Mouse (Mus musculus) embryonic facial prominence, embryonic 11.5 days (tissue): Measurements from ENCODE around the gene Sp100. TPM values are rescaled to one million over a fixed set of nuclear protein-coding genes. Genes with fewer than 3 reads are reported as not detected.

ENCODE experiments used
- ATAC-seq: fragments of 200-750 bp; cut with Nextera tagmentation; replicated peaks from 2 replicates; pipeline ENCODE4 v1.8.0; 2017; ENCODE audit warnings: low read depth; ENCODE audit not compliant: insufficient number of reproducible peaks, low FRiP score, low TSS enrichment
- DNase-seq: peaks from one replicate; pipeline ENCODE4 v3.0.0-alpha.2; 2015; ENCODE audit warnings: low spot score
- H3K27ac ChIP-seq: fragments of 300-500 bp; sonication (generic); replicated peaks from 2 replicates; pipeline ENCODE4 v1.5.1; 2014; ENCODE audit warnings: mild to moderate bottlenecking, low read depth, low read length, control low read depth
- H3K27me3 ChIP-seq: fragments of 300-500 bp; sonication (generic); 2 replicates; pipeline ENCODE4 v1.6.1; 2014; ENCODE audit warnings: mild to moderate bottlenecking, low read length, moderate library complexity, mixed read lengths; ENCODE audit not compliant: control insufficient read depth, insufficient read depth
- H3K36me3 ChIP-seq: fragments of 300-500 bp; sonication (generic); replicated peaks from 2 replicates; pipeline ENCODE4 v1.6.1; 2014; ENCODE audit warnings: low read depth, mild to moderate bottlenecking, low read length, moderate library complexity, mixed read lengths; ENCODE audit not compliant: control insufficient read depth, insufficient read depth
- H3K4me1 ChIP-seq: fragments of 300-500 bp; sonication (generic); 2 replicates; pipeline ENCODE4 v1.6.1; 2014; ENCODE audit warnings: low read length, mixed read lengths; ENCODE audit not compliant: control insufficient read depth, insufficient read depth
- H3K4me2 ChIP-seq: fragments of 300-500 bp; sonication (generic); 2 replicates; pipeline ENCODE4 v1.6.1; 2014; ENCODE audit warnings: low read depth, mild to moderate bottlenecking, control low read depth, low read length, moderate library complexity
- H3K4me3 ChIP-seq: fragments of 300-500 bp; sonication (generic); 2 replicates; pipeline ENCODE4 v1.5.1; 2014; ENCODE audit warnings: low read depth, low read length, control low read depth
- H3K9ac ChIP-seq: fragments of 300-500 bp; sonication (generic); replicated peaks from 2 replicates; pipeline ENCODE4 v1.6.1; 2014; ENCODE audit warnings: mild to moderate bottlenecking, control low read depth, low read length
- H3K9me3 ChIP-seq: fragments of 300-500 bp; sonication (generic); replicated peaks from 2 replicates; pipeline ENCODE4 v1.6.1; 2016; ENCODE audit warnings: mild to moderate bottlenecking, low read length, inconsistent platforms, mixed read lengths; ENCODE audit not compliant: control insufficient read depth
- WGBS: fragments of 180-500 bp; shearing (Covaris S2); extraction: QIAGEN DNeasy Blood & Tissue Kit; methylation state at CpG from one replicate; pipeline ENCODE4 v1.1.7; 2014; 5-methylcytosine and 5-hydroxymethylcytosine counted together
- polyA plus RNA-seq: library from polyadenylated mRNA; unstranded; fragments of >200 nt; fragmentation: Nextera tagmentation; extraction: Ambion mirVana; gene quantifications from 2 replicates; pipeline ENCODE4 v1.2.1, GENCODE M21; 2014

Gene Sp100
- polyA plus RNA-seq, 1 experiment from 2014 or later, result 0.25 TPM

GRCm38 (mm10) chr1:85740923-85741322 lies 91.1 kb downstream of the Sp100 start:
- WGBS, result 78% methylated on average over 6 of the region's 6 CpGs
- no peak overlapping the region for H3K4me2 ChIP-seq
- ATAC-seq (no peak), DNase-seq (no peak)
- no peak overlapping the region for H3K4me3 ChIP-seq
- no peaks in the 10 kb centered on the region for H3K4me1 ChIP-seq
- H3K27me3 ChIP-seq, result no peaks in the 10 kb centered on the region
- H3K9ac ChIP-seq, result no peak overlapping the region
- no peak overlapping the region for H3K27ac ChIP-seq
- H3K36me3 ChIP-seq, result no peaks in the 10 kb centered on the region
- no peaks in the 10 kb centered on the region for H3K9me3 ChIP-seq

DNA sequence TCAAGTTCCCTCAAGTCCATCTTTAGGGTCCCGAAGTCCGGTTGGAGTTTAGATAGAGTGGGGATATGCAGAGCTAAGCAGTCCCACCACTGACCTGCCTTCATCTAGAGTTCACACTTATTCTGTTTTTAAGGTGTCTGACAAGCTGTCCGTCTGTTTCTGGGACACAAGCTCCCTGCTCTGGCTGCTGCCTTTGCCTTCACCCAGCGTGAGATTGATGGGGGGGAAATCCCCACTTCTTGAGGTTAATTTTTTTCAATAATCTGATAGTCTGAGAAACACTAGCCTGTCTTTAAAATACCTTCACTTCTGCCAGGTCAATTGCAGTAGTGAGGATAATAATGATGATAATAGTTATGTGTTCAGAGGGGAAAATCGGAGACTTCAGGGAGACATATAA lies 92.5 kb downstream of the Sp100 start:
- no peaks in the 10 kb centered on the region for H3K27me3 ChIP-seq
- no peak overlapping the region for H3K27ac ChIP-seq
- no peak overlapping the region for H3K9ac ChIP-seq
- H3K4me1 ChIP-seq, result no peaks in the 10 kb centered on the region
- 51% methylated on average over 5 of the region's 5 CpGs for WGBS
- H3K4me2 ChIP-seq, result no peak overlapping the region
- no peak overlapping the region for H3K4me3 ChIP-seq
- no peak for ATAC-seq
- DNase-seq, result no peak
- H3K36me3 ChIP-seq, result no peaks in the 10 kb centered on the region
- H3K9me3 ChIP-seq, result no peaks in the 10 kb centered on the region

GRCm38 (mm10) chr1:85742916-85743505 lies 93.2 kb downstream of the Sp100 start:
- no peaks in the 10 kb centered on the region for H3K9me3 ChIP-seq
- H3K4me2 ChIP-seq, result no peak overlapping the region
- H3K27me3 ChIP-seq, result no peaks in the 10 kb centered on the region
- no peak overlapping the region for H3K4me3 ChIP-seq
- H3K36me3 ChIP-seq, result no peaks in the 10 kb centered on the region
- H3K9ac ChIP-seq, result no peak overlapping the region
- 8% methylated on average over 2 of the region's 2 CpGs for WGBS
- no peak overlapping the region for H3K27ac ChIP-seq
- peak; percentile 84 for ATAC-seq
- DNase-seq, result peak; percentile 39
- no peaks in the 10 kb centered on the region for H3K4me1 ChIP-seq

- no peak for DNase-seq
- H3K27me3 ChIP-seq, result no peaks in the 10 kb centered on the region
- no peaks in the 10 kb centered on the region for H3K36me3 ChIP-seq
- H3K9me3 ChIP-seq, result no peaks in the 10 kb centered on the region
- 75% methylated on average over 3 of the region's 3 CpGs for WGBS
- no peak overlapping the region for H3K27ac ChIP-seq
- no peaks in the 10 kb centered on the region for H3K4me1 ChIP-seq
- H3K4me2 ChIP-seq, result no peak overlapping the region
- H3K4me3 ChIP-seq, result no peak overlapping the region
- no peak overlapping the region for H3K9ac ChIP-seq
- ATAC-seq, result no peak
Measured at GRCm38 (mm10) chr1:85744539-85744938, 94.8 kb downstream of the Sp100 start.

DNA sequence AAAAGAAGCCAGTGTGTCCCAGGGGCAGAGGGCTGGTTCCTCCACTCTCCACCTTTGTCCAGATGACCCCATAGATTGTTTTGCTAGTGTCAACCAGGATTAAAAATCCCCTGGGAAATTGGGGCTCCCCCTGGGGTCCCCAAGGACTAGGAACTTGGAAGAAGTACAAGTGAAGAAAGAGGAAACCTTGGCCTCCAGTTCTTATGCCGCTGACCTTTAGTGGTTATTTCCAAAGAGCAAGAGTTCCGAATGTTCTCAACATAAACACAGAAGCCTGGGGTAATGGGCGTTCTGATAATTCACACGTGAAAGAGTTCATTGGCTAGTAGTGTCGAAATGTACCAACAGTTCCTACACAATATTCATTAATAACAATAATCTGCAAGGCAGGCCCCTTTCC lies 96.7 kb downstream of the Sp100 start:
- no peak overlapping the region for H3K4me2 ChIP-seq
- H3K36me3 ChIP-seq, result no peaks in the 10 kb centered on the region
- no peak overlapping the region for H3K9ac ChIP-seq
- no peaks in the 10 kb centered on the region for H3K9me3 ChIP-seq
- no peak overlapping the region for H3K4me3 ChIP-seq
- no peak for ATAC-seq
- H3K27me3 ChIP-seq, result no peaks in the 10 kb centered on the region
- WGBS, result 79% methylated on average over 5 of the region's 5 CpGs
- no peak overlapping the region for H3K27ac ChIP-seq
- DNase-seq, result no peak
- H3K4me1 ChIP-seq, result no peaks in the 10 kb centered on the region

DNA sequence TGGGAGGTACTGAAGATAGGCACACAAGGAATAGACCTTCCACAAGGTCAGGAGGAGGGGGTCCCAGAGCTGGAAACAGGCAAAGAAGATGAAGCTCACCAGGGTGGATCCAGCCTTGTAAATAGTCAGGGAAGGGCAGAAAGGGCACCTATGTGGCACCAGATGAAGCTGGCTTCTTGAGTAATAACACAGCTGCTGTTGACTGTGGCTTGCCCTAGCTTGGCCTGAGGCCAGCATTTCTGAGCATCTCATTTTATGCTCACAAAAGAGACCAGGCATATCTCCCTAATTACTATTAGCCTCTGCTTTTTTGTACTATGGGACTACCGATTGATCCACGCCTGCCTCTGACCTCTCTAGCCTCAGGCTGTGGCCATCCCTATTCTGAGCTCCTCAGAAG lies 100.0 kb downstream of the Sp100 start:
- Histone ChIP-seq H3K4me3 (no peak overlapping the region), H3K9me3 (no peaks in the 10 kb centered on the region), H3K4me2 (no peak overlapping the region), H3K9ac (no peak overlapping the region), H3K36me3 (no peaks in the 10 kb centered on the region), H3K27me3 (no peaks in the 10 kb centered on the region), H3K27ac (no peak overlapping the region), H3K4me1 (no peaks in the 10 kb centered on the region)
- 79% methylated on average over 2 of the region's 2 CpGs for WGBS
- DNase-seq, result no peak
- ATAC-seq, result no peak

- Histone ChIP-seq H3K4me2 (no peak overlapping the region), H3K9me3 (no peaks in the 10 kb centered on the region), H3K36me3 (no peaks in the 10 kb centered on the region), H3K4me3 (no peak overlapping the region), H3K9ac (no peak overlapping the region), H3K27me3 (no peaks in the 10 kb centered on the region), H3K4me1 (no peaks in the 10 kb centered on the region), H3K27ac (no peak overlapping the region)
- DNase-seq, result no peak
- WGBS, result 89% methylated on average over 4 of the region's 4 CpGs
- ATAC-seq, result no peak
Measured at GRCm38 (mm10) chr1:85750650-85751049, 100.9 kb downstream of the Sp100 start.

DNA sequence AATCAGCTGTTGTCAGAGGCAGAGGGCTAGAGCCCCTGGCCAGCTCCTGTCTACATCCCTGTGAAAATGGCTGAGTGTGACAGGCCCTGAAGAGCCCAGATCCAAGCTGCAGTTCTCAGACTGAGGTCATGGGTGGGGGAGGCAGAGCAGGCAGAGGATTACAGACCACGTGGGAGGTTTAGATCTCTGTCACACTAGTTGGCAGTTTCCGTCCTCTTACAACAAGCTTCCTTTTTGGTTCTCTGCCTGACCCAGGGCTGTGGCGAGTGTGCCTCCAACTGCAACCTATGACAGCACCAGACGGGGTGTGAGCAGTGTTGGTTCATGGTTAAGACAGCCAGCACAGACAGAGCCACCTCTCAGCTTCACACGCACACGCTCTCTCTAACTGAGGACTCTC lies 101.7 kb downstream of the Sp100 start:
- H3K36me3 ChIP-seq, result no peaks in the 10 kb centered on the region
- H3K9ac ChIP-seq, result peak overlapping the region; percentile 9; the same call in 1 of the 2 replicates
- H3K4me3 ChIP-seq, result no peak overlapping the region
- ATAC-seq (0 out of 2 replicates have a peak, but pooled peaks have one; percentile 2), DNase-seq (no peak)
- no peaks in the 10 kb centered on the region for H3K27me3 ChIP-seq
- WGBS, result 60% methylated on average over 6 of the region's 6 CpGs
- no peak overlapping the region for H3K4me2 ChIP-seq
- H3K9me3 ChIP-seq, result no peaks in the 10 kb centered on the region
- H3K4me1 ChIP-seq, result no peaks in the 10 kb centered on the region
- H3K27ac ChIP-seq, result no peak overlapping the region
